Mouse (Mus musculus) ES-Bruce4 (cell line): ENCODE results near the gene Rapgef1. TPM values are rescaled to one million over a fixed set of nuclear protein-coding genes. Genes with fewer than 3 reads are reported as not detected.
A peak's percentile ranks its signal among the peaks of the same experiment; 100 is the strongest.

Experiments used
- H3K27ac ChIP-seq: 2 replicates; pipeline ENCODE4 v1.5.1; 2012; ENCODE audit warnings: low read length, inconsistent platforms; ENCODE audit not compliant: insufficient read depth
- H3K27me3 ChIP-seq: 2 replicates; pipeline ENCODE4 v1.6.1; 2012; ENCODE audit warnings: mild to moderate bottlenecking, low read length, inconsistent platforms; ENCODE audit not compliant: control insufficient read depth, poor library complexity, insufficient read depth, severe bottlenecking
- H3K36me3 ChIP-seq: 2 replicates; pipeline ENCODE4 v1.6.1; 2012; ENCODE audit warnings: inconsistent platforms, mild to moderate bottlenecking, low read length, moderate library complexity; ENCODE audit not compliant: control insufficient read depth, poor library complexity, insufficient read depth, severe bottlenecking
- H3K4me1 ChIP-seq: one replicate; pipeline ENCODE4 v1.8.1; 2011; ENCODE audit warnings: low read length; ENCODE audit not compliant: control insufficient read depth, insufficient read depth
- H3K4me3 ChIP-seq: 2 replicates; pipeline ENCODE4 v1.5.1; 2011; ENCODE audit warnings: low read depth, mild to moderate bottlenecking, low read length
- H3K9ac ChIP-seq: 2 replicates; pipeline ENCODE4 v1.6.1; 2012; ENCODE audit warnings: low read depth, mild to moderate bottlenecking, inconsistent platforms; ENCODE audit not compliant: poor library complexity, severe bottlenecking
- H3K9me3 ChIP-seq: replicated peaks from 2 replicates; pipeline ENCODE4 v1.6.1; 2012; ENCODE audit warnings: mild to moderate bottlenecking, low read length, inconsistent platforms; ENCODE audit not compliant: control insufficient read depth, poor library complexity, insufficient read depth, severe bottlenecking
- CTCF ChIP-seq: IDR thresholded peaks from one replicate; pipeline ENCODE4 v1.8.1; 2011; ENCODE audit warnings: low read depth, low read length
- EP300 ChIP-seq: IDR thresholded peaks from 2 replicates; pipeline ENCODE4 v1.6.1; 2011; ENCODE audit warnings: low read depth, low read length; ENCODE audit not compliant: insufficient read depth
- POLR2A ChIP-seq: IDR thresholded peaks from one replicate; pipeline ENCODE4 v1.8.1; 2011; ENCODE audit warnings: low read length; ENCODE audit not compliant: insufficient read depth
- polyA plus RNA-seq: library from polyadenylated mRNA; stranded (reverse); fragments of >200 nt; gene quantifications from 2 replicates; pipeline ENCODE4 v1.2.4, GENCODE M21; 2011; ENCODE audit warnings: low read depth; ENCODE audit not compliant: missing spikeins, insufficient read depth, insufficient read length

Rapgef1 gene
- polyA plus RNA-seq, 1 experiment = 37.0 TPM

DNA sequence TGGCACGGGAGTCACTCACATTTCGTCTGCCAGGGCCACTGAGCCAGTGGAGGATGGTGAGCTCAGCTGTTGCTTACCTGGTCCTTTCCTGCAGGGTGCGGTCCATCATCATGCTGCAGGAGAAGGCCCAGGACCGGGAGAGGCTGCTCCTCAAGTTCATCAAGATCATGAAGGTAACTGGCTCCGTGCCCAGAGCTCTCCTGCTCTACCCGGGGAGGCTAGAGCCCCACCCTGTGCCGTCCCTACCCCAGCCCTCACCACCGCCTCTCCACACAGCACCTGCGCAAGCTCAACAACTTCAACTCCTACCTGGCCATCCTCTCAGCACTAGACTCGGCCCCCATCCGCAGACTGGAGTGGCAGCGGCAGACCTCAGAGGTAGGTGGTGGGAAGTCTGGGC lies 116.2 kb downstream of the Rapgef1 start:
- no peak overlapping the region for H3K9ac ChIP-seq
- H3K4me3 ChIP-seq = no peak overlapping the region
- no peaks in the 10 kb centered on the region for H3K9me3 ChIP-seq
- H3K27me3 ChIP-seq = no peaks in the 10 kb centered on the region
- peaks cover 5% of the 10 kb centered on the region; the same call in 1 of the 2 replicates for H3K36me3 ChIP-seq
- H3K4me1 ChIP-seq = no peaks in the 10 kb centered on the region
- no peak overlapping the region for H3K27ac ChIP-seq
- TF ChIP-seq POLR2A = no peak
- TF ChIP-seq CTCF = no peak
- no peak for TF ChIP-seq EP300

DNA sequence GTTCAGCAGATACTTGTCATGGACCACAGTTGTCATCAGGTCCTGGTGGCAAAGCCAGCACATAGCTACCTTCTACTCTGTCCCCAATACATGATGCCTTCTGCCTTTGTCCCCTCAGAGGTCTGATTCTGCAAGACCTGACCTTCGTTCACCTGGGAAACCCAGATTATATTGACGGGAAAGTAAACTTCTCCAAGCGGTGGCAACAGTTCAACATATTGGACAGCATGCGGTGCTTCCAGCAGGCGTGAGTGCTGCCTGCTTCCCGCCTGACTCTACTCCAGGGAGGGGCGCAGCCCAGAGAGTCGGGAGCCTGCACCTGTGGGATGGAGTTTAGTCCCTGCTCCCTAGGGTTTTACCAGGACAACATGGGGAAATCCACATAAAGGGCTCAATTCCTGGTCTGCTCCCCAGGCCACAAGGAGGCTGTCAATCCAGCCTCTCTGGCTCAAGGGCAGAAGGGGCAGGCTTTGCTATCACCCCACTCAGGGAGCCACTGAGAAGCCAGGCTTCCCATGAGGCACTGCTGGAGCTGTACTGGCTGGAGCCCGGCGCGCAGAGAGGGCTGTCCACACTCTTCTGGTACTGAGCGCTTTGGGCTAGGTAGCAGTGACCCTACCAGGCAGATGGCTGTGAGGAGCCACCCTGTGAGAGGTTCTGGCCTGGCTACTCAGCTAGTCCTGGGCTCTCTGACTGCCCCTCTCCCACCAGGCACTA lies 117.8 kb downstream of the Rapgef1 start:
- Histone ChIP-seq H3K27ac (no peak overlapping the region), H3K4me1 (no peaks in the 10 kb centered on the region), H3K36me3 (peaks cover 5% of the 10 kb centered on the region; the same call in 1 of the 2 replicates), H3K4me3 (no peak overlapping the region), H3K9ac (no peak overlapping the region), H3K27me3 (no peaks in the 10 kb centered on the region), H3K9me3 (no peaks in the 10 kb centered on the region)
- TF ChIP-seq CTCF (no peak), POLR2A (no peak), EP300 (no peak)

DNA sequence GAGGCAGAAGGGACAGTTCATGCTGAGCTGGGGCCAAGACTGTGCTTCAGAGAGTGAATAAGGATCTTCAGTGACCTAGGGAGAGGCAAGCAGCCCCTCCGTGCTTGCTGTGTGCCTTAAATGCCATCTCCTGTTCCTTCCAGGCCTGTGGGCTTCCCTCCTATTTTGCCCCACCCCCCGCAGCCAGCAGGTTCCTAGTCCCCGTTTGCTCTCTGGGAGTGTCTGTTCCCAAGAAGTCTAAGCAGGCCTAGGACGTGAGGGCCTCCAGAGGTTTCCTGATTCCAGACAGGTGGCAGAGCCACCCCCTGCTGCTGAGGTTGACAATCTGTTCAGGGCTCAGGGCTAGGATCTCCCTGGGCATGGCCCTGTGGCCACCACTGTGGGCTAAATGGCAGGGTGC lies 119.3 kb downstream of the Rapgef1 start:
- Histone ChIP-seq H3K4me1 (no peaks in the 10 kb centered on the region), H3K9ac (no peak overlapping the region), H3K4me3 (no peak overlapping the region), H3K36me3 (peaks cover 5% of the 10 kb centered on the region; the same call in 1 of the 2 replicates), H3K27ac (no peak overlapping the region), H3K27me3 (no peaks in the 10 kb centered on the region), H3K9me3 (no peaks in the 10 kb centered on the region)
- TF ChIP-seq EP300 (no peak), CTCF (no peak), POLR2A (no peak)

DNA sequence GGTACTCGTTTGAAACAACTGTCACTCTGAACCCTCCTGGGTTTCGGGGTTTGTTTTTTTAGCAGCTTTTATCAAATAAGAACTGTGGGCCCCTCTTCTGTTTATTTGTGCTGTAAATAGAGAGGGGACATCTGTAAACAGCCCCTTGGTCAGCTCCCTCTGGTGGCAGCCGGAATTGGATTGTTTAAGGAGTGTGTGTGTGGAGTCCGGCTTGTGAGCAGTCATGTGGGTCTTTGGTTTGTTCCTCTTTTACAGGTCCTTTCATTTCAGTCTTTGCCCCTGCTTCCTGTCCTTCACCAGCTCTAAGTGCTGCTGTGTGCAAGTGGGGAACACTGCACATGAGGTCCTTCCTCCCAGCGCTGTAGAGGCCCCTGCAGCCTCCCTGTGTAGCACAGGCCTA lies 119.8 kb downstream of the Rapgef1 start:
- no peak overlapping the region for H3K9ac ChIP-seq
- peaks cover 5% of the 10 kb centered on the region; the same call in 1 of the 2 replicates for H3K36me3 ChIP-seq
- no peak overlapping the region for H3K4me3 ChIP-seq
- H3K27ac ChIP-seq = no peak overlapping the region
- H3K4me1 ChIP-seq = no peaks in the 10 kb centered on the region
- no peaks in the 10 kb centered on the region for H3K27me3 ChIP-seq
- TF ChIP-seq CTCF = peak; percentile 10
- no peak for TF ChIP-seq POLR2A
- no peaks in the 10 kb centered on the region for H3K9me3 ChIP-seq

DNA sequence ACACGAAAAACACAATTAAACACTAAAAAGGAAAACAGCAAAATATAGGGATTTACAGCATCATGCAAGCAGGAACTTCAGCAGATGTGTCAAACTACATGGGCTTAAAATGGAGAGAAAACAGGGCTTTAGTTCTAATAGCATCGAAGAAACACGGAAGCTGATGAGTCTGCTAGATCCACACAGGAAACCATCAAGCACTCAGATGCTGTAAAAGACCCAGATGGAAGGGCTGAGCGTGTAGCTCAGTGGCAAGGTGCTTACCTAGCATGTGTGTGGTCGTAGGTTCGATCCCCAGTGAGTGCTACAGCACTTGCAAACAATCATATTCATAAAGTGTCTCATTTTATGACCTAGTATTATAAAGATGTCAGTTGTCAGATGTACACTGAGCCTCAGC lies 121.7 kb downstream of the Rapgef1 start:
- TF ChIP-seq CTCF (no peak), EP300 (no peak), POLR2A (no peak)

DNA sequence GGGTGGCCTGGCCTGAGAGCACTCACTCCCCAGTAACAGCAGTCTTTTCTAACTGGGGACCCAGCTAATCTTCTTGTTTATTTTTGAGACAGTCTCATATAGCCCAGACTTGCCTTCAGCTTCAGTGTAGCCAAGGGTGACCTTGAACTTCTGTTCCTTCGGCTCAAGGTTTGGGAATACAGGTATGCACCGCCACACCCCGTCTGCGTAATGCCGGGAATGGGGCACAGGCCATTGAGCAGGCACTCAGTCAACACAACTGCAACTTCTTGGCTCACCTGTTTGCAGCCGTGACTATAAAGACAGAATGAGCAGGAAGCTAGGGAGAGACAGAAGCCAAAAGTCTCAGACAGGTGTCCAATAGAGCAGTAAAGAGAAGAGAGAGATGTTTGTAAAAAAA lies 124.7 kb downstream of the Rapgef1 start:
- peak; percentile 81; the same call in 1 of the 2 replicates for TF ChIP-seq EP300
- no peak for TF ChIP-seq POLR2A
- TF ChIP-seq CTCF = no peak
- Histone ChIP-seq H3K9me3 (no peaks in the 10 kb centered on the region), H3K27ac (0 out of 2 replicates have a peak overlapping the region, but pooled peaks have one; percentile 5), H3K4me1 (peaks cover 2% of the 10 kb centered on the region), H3K4me3 (no peak overlapping the region), H3K36me3 (no peaks in the 10 kb centered on the region), H3K27me3 (no peaks in the 10 kb centered on the region), H3K9ac (no peak overlapping the region)

More for the DNA sequence above, 121.7 kb downstream of the Rapgef1 start:
- no peak overlapping the region for H3K9ac ChIP-seq
- H3K4me1 ChIP-seq = no peaks in the 10 kb centered on the region
- no peak overlapping the region for H3K27ac ChIP-seq
- no peaks in the 10 kb centered on the region for H3K9me3 ChIP-seq
- H3K4me3 ChIP-seq = no peak overlapping the region
- H3K36me3 ChIP-seq = peaks cover 3% of the 10 kb centered on the region; the same call in 1 of the 2 replicates
- no peaks in the 10 kb centered on the region for H3K27me3 ChIP-seq
